Mouse (Mus musculus) heart, embryonic 11.5 days (tissue): ENCODE measurements around the gene Lims1. TPM values are rescaled to one million over a fixed set of nuclear protein-coding genes. Genes with fewer than 3 reads are reported as not detected.
"Not testable (repeated sequence)": the region's sequence is repeated elsewhere in the genome, so short reads cannot be mapped to it uniquely, and the experiment has no call there.

Experiments used
- ATAC-seq: fragments of 200-750 bp; cut with Nextera tagmentation; replicated peaks from 2 replicates; pipeline ENCODE4 v1.8.0; 2017; ENCODE audit warnings: moderate library complexity; ENCODE audit not compliant: insufficient number of reproducible peaks, low FRiP score, low TSS enrichment
- H3K27ac ChIP-seq: fragments of 300-500 bp; sonication (generic); 2 replicates; pipeline ENCODE4 v1.5.1; 2014; ENCODE audit warnings: mild to moderate bottlenecking, low read depth, low read length
- H3K27me3 ChIP-seq: fragments of 300-500 bp; sonication (generic); 2 replicates; pipeline ENCODE4 v1.6.1; 2014; ENCODE audit warnings: mild to moderate bottlenecking, low read length, mixed read lengths; ENCODE audit not compliant: control insufficient read depth, insufficient read depth
- H3K36me3 ChIP-seq: fragments of 300-500 bp; sonication (generic); 2 replicates; pipeline ENCODE4 v1.6.1; 2014; ENCODE audit warnings: mild to moderate bottlenecking, low read length, moderate library complexity, mixed read lengths; ENCODE audit not compliant: control insufficient read depth, insufficient read depth
- H3K4me1 ChIP-seq: fragments of 300-500 bp; sonication (generic); 2 replicates; pipeline ENCODE4 v1.6.1; 2014; ENCODE audit warnings: low read length; ENCODE audit not compliant: control insufficient read depth, insufficient read depth
- H3K4me2 ChIP-seq: fragments of 300-500 bp; sonication (generic); 2 replicates; pipeline ENCODE4 v1.6.1; 2014; ENCODE audit warnings: mild to moderate bottlenecking, moderate library complexity
- H3K4me3 ChIP-seq: fragments of 300-500 bp; sonication (generic); 2 replicates; pipeline ENCODE4 v1.5.1; 2014; ENCODE audit warnings: low read depth, low read length
- H3K9ac ChIP-seq: fragments of 300-500 bp; sonication (generic); 2 replicates; pipeline ENCODE4 v1.6.1; 2014; ENCODE audit warnings: mild to moderate bottlenecking, low read depth, low read length, moderate library complexity
- H3K9me3 ChIP-seq: fragments of 300-500 bp; sonication (generic); replicated peaks from 2 replicates; pipeline ENCODE4 v1.6.1; 2016; ENCODE audit warnings: low read length; ENCODE audit not compliant: control insufficient read depth
- WGBS: fragments of 180-500 bp; shearing (Covaris S2); extraction: QIAGEN DNeasy Blood & Tissue Kit; methylation state at CpG from one replicate; pipeline ENCODE4 v1.1.7; 2014; ENCODE audit not compliant: insufficient replicate concordance; 5-methylcytosine and 5-hydroxymethylcytosine counted together
- polyA plus RNA-seq: library from polyadenylated mRNA; unstranded; fragments of >200 nt; fragmentation: Nextera tagmentation; extraction: Ambion mirVana; gene quantifications from 2 replicates; pipeline ENCODE4 v1.2.1, GENCODE M21; 2014

Gene Lims1
- polyA plus RNA-seq, 1 experiment from 2014 or later, result 120 TPM

DNA sequence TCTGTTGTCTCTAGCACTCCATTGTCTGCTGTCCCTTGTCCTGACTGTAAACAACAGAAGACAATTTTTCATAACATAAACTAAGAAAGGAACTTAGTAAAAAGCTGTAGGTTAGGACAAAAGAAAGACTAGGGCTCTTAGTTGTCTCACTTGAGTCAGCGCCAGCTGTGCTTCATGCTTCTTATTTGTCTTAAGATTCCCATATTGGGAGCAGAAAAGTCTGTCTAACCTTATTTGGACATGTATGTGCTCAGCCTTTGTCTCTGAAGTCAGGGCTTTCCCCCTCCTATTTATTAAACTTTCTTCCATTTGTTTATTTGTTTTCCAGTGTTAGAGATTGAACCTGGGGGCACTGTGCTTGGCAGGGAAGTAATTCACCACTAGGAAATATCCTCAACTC is 12.9 kb downstream of the Lims1 start:
- Histone ChIP-seq H3K36me3 (no peaks in the 10 kb centered on the region), H3K9ac (no peak overlapping the region), H3K27me3 (no peaks in the 10 kb centered on the region), H3K4me1 (peaks cover 18% of the 10 kb centered on the region), H3K4me2 (no peak overlapping the region), H3K9me3 (no peaks in the 10 kb centered on the region), H3K4me3 (no peak overlapping the region), H3K27ac (no peak overlapping the region)
- 87% methylated on average over 1 of the region's 1 CpGs for WGBS
- ATAC-seq, result no peak

DNA sequence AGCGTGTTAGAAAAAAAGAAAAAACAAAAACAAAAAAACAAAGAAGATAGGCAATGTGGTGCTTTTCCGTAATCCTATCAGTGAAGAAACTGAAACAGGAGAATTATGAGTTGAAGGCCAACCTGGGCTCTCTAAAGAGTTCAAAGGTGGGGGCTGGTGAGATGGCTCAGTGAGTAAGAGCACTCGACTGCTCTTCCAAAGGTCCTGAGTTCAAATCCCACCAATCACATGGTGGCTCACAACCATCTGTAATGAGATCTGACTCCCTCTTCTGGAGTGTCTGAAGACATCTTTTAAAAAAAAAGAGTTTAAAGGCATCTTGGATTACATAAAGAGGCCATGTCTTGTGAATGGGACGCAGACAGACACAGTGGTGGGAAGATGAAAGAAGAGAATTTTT is 13.8 kb downstream of the Lims1 start:
- H3K9ac ChIP-seq, H3K27me3 ChIP-seq, H3K4me3 ChIP-seq, H3K4me2 ChIP-seq, ATAC-seq, H3K9me3 ChIP-seq, H3K36me3 ChIP-seq, H3K27ac ChIP-seq: not testable (repeated sequence)
- 91% methylated on average over 4 of the region's 4 CpGs for WGBS
- peaks cover 20% of the 10 kb centered on the region for H3K4me1 ChIP-seq

DNA sequence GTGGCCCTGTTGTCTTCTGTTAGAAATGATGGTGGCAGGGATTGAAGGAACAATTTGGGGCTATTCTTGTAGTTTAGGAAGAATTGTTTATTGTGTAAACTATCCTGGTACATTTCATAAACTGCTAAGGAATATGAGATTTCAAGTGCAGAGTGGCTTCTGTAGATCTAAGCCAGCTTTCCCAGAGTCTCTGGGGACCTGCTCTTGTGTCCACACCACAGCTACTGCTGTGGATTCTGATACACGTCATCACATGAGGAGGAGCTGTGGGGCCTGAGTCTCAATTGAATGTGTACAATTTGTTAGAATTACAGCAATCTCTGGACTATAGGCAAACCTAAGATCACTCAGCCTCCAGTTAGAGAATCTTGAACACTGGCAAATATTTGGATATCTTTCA is 15.3 kb downstream of the Lims1 start:
- peaks cover 24% of the 10 kb centered on the region for H3K4me1 ChIP-seq
- no peak overlapping the region for H3K4me2 ChIP-seq
- 30% methylated on average over 1 of the region's 1 CpGs for WGBS
- H3K4me3 ChIP-seq, result no peak overlapping the region
- no peaks in the 10 kb centered on the region for H3K36me3 ChIP-seq
- H3K27me3 ChIP-seq, result no peaks in the 10 kb centered on the region
- no peak overlapping the region for H3K9ac ChIP-seq
- no peak overlapping the region for H3K27ac ChIP-seq
- no peak for ATAC-seq
- H3K9me3 ChIP-seq, result no peaks in the 10 kb centered on the region

DNA sequence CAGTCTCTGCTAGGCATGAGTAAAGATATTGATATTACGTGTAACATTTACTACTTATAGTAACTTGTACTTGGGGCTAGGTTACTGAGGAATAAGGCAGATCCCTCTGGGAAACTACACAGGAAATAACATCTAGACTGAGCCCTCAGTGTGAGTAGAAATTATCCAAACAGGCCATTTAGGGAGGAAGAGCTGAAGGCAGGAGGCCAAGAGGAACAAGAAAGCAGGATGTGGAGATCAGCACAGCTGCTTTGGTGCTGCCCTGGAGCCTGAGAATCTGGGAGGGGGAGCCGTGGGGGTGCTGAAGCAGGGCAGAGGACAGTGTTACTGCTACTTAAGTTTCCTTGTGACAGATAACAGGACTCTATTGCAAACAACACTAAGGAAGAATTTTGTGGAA is 18.4 kb downstream of the Lims1 start:
- ATAC-seq, result peak; percentile 77
- peak overlapping the region; percentile 80 for H3K27ac ChIP-seq

DNA sequence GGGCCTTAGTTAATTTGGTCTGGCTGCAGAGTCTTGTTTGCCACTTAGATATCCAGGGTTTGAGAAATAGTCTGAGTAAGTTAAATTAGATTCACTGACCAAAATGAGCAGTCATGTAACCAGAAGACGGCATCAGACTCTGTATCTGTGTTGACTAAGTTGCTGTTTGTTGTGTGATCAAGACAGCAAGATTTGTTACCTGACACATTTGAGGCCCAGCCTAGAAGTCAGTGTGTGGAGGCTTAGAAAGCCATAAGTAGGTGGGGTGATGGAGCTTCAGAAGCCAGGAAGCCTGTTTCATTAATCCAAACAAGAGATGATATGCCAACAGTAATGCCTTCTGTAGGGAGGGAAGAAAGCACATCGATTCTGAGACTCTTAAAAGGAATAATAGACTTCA is 18.9 kb downstream of the Lims1 start:
- ATAC-seq, result no peak
- Histone ChIP-seq H3K4me1 (peaks cover 31% of the 10 kb centered on the region), H3K27me3 (no peaks in the 10 kb centered on the region), H3K4me3 (no peak overlapping the region), H3K36me3 (no peaks in the 10 kb centered on the region), H3K9me3 (no peaks in the 10 kb centered on the region), H3K4me2 (no peak overlapping the region), H3K27ac (peak overlapping the region; percentile 80; the same call in 1 of the 2 replicates), H3K9ac (no peak overlapping the region)
- 67% methylated on average over 2 of the region's 2 CpGs for WGBS

More for the DNA sequence above, 18.4 kb downstream of the Lims1 start:
- H3K27me3 ChIP-seq, result no peaks in the 10 kb centered on the region
- no peak overlapping the region for H3K4me3 ChIP-seq
- no peak overlapping the region for H3K9ac ChIP-seq
- peaks cover 29% of the 10 kb centered on the region for H3K4me1 ChIP-seq
- no peak overlapping the region for H3K4me2 ChIP-seq
- WGBS, result 37% methylated on average over 2 of the region's 2 CpGs
- no peaks in the 10 kb centered on the region for H3K9me3 ChIP-seq
- no peaks in the 10 kb centered on the region for H3K36me3 ChIP-seq

DNA sequence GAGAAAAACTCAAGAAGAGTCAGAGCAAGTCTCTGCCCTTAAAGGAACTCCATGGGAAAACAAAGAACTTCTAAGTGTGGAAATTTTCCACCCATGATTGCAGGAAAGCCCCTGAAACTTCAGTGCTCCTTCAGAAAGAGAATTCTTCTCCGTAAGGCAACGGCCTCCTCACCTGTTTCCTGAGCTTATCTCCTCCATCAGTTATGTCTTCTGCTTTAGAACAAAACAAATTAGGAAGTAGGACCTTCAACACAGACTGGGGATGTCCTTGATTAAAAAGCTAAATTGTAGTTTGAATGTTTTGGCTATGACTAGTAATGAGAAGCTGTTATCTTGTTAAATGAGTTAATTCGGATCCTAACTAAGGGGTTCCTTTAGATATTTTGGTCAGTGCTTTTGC is 20.3 kb downstream of the Lims1 start:
- Histone ChIP-seq H3K4me1 (peaks cover 24% of the 10 kb centered on the region), H3K4me2 (no peak overlapping the region), H3K4me3 (no peak overlapping the region), H3K27me3 (no peaks in the 10 kb centered on the region), H3K9me3 (no peaks in the 10 kb centered on the region), H3K36me3 (no peaks in the 10 kb centered on the region), H3K27ac (no peak overlapping the region), H3K9ac (no peak overlapping the region)
- WGBS, result 84% methylated on average over 3 of the region's 3 CpGs
- ATAC-seq, result no peak

DNA sequence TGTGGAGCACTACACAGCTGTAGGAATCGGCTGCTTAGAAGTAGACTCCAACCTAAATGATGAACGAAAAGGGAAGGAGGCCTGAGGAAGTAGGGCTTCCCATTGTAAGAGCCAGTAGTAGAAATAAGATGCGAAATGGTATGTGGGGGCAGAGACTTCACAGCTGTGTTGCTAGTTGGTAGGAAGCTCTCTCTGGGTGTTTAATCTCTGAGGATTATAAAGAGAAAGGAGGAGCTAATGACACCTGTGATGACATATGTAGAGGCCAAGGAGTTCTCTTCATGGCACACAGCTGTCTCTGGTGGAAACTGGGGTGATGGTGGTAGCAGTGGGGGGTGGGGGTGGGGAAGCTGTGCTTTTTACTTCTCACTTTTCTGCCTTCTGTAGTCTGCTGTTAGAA is 27.3 kb downstream of the Lims1 start:
- Histone ChIP-seq H3K27ac (no peak overlapping the region), H3K4me3 (no peak overlapping the region), H3K4me1 (peaks cover 30% of the 10 kb centered on the region), H3K9ac (no peak overlapping the region), H3K9me3 (no peaks in the 10 kb centered on the region), H3K36me3 (no peaks in the 10 kb centered on the region), H3K4me2 (no peak overlapping the region), H3K27me3 (no peaks in the 10 kb centered on the region)
- no peak for ATAC-seq
- WGBS, result 69% methylated on average over 3 of the region's 3 CpGs

DNA sequence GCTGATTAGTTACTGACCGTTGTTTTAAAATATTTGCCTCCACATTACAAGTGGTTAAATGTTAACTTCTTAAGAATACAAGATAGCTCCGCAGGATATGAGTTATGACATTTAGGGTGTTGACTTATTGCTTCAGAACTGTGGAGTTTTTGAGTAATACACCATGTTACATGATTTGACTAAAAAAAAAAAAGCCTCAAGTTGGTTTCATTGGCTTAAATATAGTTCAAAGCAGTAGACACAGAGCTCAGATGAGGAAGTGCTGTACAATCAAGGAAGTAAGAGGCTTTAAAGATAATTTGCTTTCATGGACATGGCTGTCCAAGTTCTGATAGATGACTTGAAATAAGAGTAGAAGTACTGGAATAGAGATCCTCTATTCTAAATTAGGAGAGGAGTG is 28.4 kb downstream of the Lims1 start:
- H3K4me3 ChIP-seq, result no peak overlapping the region
- no peaks in the 10 kb centered on the region for H3K36me3 ChIP-seq
- no peak overlapping the region for H3K9ac ChIP-seq
- peaks cover 32% of the 10 kb centered on the region for H3K4me1 ChIP-seq
- WGBS, result 65% methylated on average over 2 of the region's 2 CpGs
- H3K4me2 ChIP-seq, result no peak overlapping the region
- H3K27me3 ChIP-seq, result no peaks in the 10 kb centered on the region
- no peak for ATAC-seq
- no peaks in the 10 kb centered on the region for H3K9me3 ChIP-seq
- H3K27ac ChIP-seq, result no peak overlapping the region

DNA sequence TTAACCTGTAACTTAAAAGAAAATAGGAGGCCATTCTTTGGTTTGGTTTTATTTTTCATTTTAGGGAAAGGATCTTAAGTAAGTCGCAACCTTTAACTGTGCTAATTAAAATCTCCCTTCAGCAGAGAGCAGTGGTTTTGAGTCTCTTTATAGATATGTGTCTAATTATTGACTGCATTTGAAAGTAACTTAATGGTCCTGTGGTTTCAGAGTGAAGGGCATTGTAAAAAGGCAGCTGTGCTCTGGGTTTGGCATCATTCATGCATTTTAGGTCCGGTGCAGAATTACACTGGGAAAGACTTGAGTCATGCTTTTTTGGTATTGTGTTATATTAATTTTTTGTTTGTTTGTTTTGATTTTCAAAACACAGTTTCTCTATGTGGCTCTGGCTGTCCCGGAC is 29.1 kb downstream of the Lims1 start:
- WGBS, result 91% methylated on average over 3 of the region's 3 CpGs

More for the DNA sequence above, 29.1 kb downstream of the Lims1 start:
- Histone ChIP-seq H3K9me3 (no peaks in the 10 kb centered on the region), H3K27me3 (no peaks in the 10 kb centered on the region), H3K4me3 (no peak overlapping the region), H3K27ac (no peak overlapping the region), H3K4me1 (peaks cover 29% of the 10 kb centered on the region), H3K9ac (no peak overlapping the region), H3K4me2 (no peak overlapping the region), H3K36me3 (no peaks in the 10 kb centered on the region)
- ATAC-seq, result no peak
